Mouse (Mus musculus): Measurements from ENCODE around the gene Cct4. TPM values are rescaled to one million over a fixed set of nuclear protein-coding genes. Genes with fewer than 3 reads are reported as not detected.

The Cct4 gene
- polyA plus RNA-seq, 1 experiment from 2014 or later = 432 TPM

- Histone ChIP-seq H3K27me3 (ENCODE audit: control insufficient read depth, insufficient read depth, low read length) (no peaks in the 10 kb centered on the region), H3K4me2 (ENCODE audit: low read depth, low read length, severe bottlenecking) (no peak overlapping the region), H3K9ac (ENCODE audit: low read length) (no peak overlapping the region), H3K9me3 (ENCODE audit: control insufficient read depth, low read length) (no peaks in the 10 kb centered on the region), H3K4me1 (replicated peaks; ENCODE audit: control insufficient read depth, insufficient read depth, low read length) (0 out of 2 replicates have a peak, but pooled peaks cover 2% of the 10 kb centered on the region), H3K36me3 (ENCODE audit: control insufficient read depth, insufficient read depth, low read length) (no peaks in the 10 kb centered on the region), H3K4me3 (ENCODE audit: low read depth, low read length) (no peak overlapping the region), H3K27ac (ENCODE audit: low read depth, low read length) (no peak overlapping the region)
- 85% methylated on average over 1 of the region's 1 CpGs for WGBS
- no peak for DNase-seq (ENCODE audit: low spot score)
- no peak for ATAC-seq (replicated peaks; ENCODE audit: low FRiP score)
These were observed 11.1 kb upstream of the Cct4 start for GRCm38 (mm10) chr11:22979221-22979620.

- Histone ChIP-seq H3K4me1 (replicated peaks; ENCODE audit: control insufficient read depth, insufficient read depth, low read length) (0 out of 2 replicates have a peak, but pooled peaks cover 2% of the 10 kb centered on the region), H3K36me3 (ENCODE audit: control insufficient read depth, insufficient read depth, low read length) (no peaks in the 10 kb centered on the region), H3K4me3 (ENCODE audit: low read depth, low read length) (peak overlapping the region; percentile 67), H3K9me3 (ENCODE audit: control insufficient read depth, low read length) (no peaks in the 10 kb centered on the region), H3K27ac (ENCODE audit: low read depth, low read length) (no peak overlapping the region), H3K4me2 (ENCODE audit: low read depth, low read length, severe bottlenecking) (peak overlapping the region; percentile 58; the same call in 1 of the 2 replicates), H3K9ac (ENCODE audit: low read length) (peak overlapping the region; percentile 23), H3K27me3 (ENCODE audit: control insufficient read depth, insufficient read depth, low read length) (no peaks in the 10 kb centered on the region)
- 50% methylated on average over 4 of the region's 4 CpGs for WGBS
- no peak for ATAC-seq (replicated peaks; ENCODE audit: low FRiP score)
- DNase-seq (ENCODE audit: low spot score) = no peak
These were observed 9.3 kb upstream of the Cct4 start for GRCm38 (mm10) chr11:22981041-22981440.

- Histone ChIP-seq H3K9ac (ENCODE audit: low read length) (peak overlapping the region; percentile 74), H3K27me3 (ENCODE audit: control insufficient read depth, insufficient read depth, low read length) (no peaks in the 10 kb centered on the region), H3K9me3 (ENCODE audit: control insufficient read depth, low read length) (no peaks in the 10 kb centered on the region), H3K36me3 (ENCODE audit: control insufficient read depth, insufficient read depth, low read length) (no peaks in the 10 kb centered on the region), H3K4me1 (replicated peaks; ENCODE audit: control insufficient read depth, insufficient read depth, low read length) (0 out of 2 replicates have a peak, but pooled peaks cover 2% of the 10 kb centered on the region), H3K4me3 (ENCODE audit: low read depth, low read length) (peak overlapping the region; percentile 67), H3K4me2 (ENCODE audit: low read depth, low read length, severe bottlenecking) (peak overlapping the region; percentile 58), H3K27ac (ENCODE audit: low read depth, low read length) (peak overlapping the region; percentile 96)
- DNase-seq (ENCODE audit: low spot score) = peak; percentile 57
- 5% methylated on average over 12 of the region's 12 CpGs for WGBS
- peak; percentile 52 for ATAC-seq (replicated peaks; ENCODE audit: low FRiP score)
These were observed 8.8 kb upstream of the Cct4 start for GRCm38 (mm10) chr11:22981543-22981950.

DNA sequence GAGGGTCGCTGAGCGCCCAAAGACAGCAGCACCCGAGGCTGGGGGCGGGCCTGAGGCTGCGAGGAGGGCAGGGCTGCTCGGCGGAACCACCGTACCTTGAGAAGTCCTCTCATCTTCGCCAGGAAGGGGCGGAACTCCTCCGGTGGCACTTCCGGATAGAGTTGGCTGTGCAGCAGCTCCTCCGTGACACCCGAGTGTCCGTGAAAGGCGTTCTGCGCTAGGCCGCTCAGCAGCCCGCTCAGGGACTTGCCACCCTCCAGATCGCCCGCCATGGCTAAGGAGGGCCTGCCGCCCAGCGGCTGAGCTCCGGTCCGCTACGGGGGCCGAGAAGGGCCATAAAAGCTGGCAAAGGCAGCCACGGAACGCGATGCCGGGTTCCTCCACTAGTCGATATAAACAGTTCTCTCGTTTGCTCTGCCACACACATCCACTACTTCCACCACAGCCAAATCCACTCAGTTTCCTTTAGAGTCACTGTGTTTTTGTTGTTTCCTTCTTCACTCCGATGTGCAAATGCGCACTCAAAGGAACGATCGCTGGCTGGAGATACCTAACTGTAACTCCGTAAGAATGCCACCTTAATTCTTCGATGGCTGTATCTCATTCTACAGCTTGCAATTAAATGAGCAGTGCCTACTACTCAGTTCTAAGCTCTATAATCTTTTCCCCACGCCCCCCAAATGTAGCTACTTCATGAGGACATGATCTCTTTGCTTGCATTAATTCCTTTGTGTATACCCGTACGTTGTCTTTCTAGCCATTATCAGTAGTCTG is 8.1 kb upstream of the Cct4 start, which contains the start of the genes Gm28048 and Commd1:
Gene Gm28048 (minus strand): TSS at position 107 of the 774 bp plus-strand sequence.
Gene Commd1 (minus strand): TSS at position 399 of the 774 bp plus-strand sequence.
- Histone ChIP-seq H3K27ac (ENCODE audit: low read depth, low read length) (peak within 1 kb of the TSS; percentile 96), H3K4me3 (ENCODE audit: low read depth, low read length) (peak within 1 kb of the TSS; percentile 67), H3K4me1 (replicated peaks; ENCODE audit: control insufficient read depth, insufficient read depth, low read length) (0 out of 2 replicates have a peak, but pooled peaks cover 2% of the 10 kb centered on the region), H3K9me3 (ENCODE audit: control insufficient read depth, low read length) (no peaks in the 10 kb centered on the region), H3K27me3 (ENCODE audit: control insufficient read depth, insufficient read depth, low read length) (no peaks in the 10 kb centered on the region), H3K4me2 (ENCODE audit: low read depth, low read length, severe bottlenecking) (peak within 1 kb of the TSS; percentile 58), H3K36me3 (ENCODE audit: control insufficient read depth, insufficient read depth, low read length) (no peaks in the 10 kb centered on the region), H3K9ac (ENCODE audit: low read length) (peak within 1 kb of the TSS; percentile 74)
- peak; percentile 97 for DNase-seq (ENCODE audit: low spot score)
- peak; percentile 95 for ATAC-seq (replicated peaks; ENCODE audit: low FRiP score)
- WGBS = 3% methylated on average over 42 of the region's 42 CpGs

GRCm38 (mm10) chr11:22982846-22983245 is 7.5 kb upstream of the Cct4 start:
- ATAC-seq (replicated peaks; ENCODE audit: low FRiP score) (no peak), DNase-seq (ENCODE audit: low spot score) (no peak)
- Histone ChIP-seq H3K4me2 (ENCODE audit: low read depth, low read length, severe bottlenecking) (no peak overlapping the region), H3K4me3 (ENCODE audit: low read depth, low read length) (peak overlapping the region; percentile 67; the same call in 1 of the 2 replicates), H3K27ac (ENCODE audit: low read depth, low read length) (no peak overlapping the region), H3K9me3 (ENCODE audit: control insufficient read depth, low read length) (no peaks in the 10 kb centered on the region), H3K4me1 (replicated peaks; ENCODE audit: control insufficient read depth, insufficient read depth, low read length) (0 out of 2 replicates have a peak, but pooled peaks cover 2% of the 10 kb centered on the region), H3K27me3 (ENCODE audit: control insufficient read depth, insufficient read depth, low read length) (no peaks in the 10 kb centered on the region), H3K9ac (ENCODE audit: low read length) (no peak overlapping the region), H3K36me3 (ENCODE audit: control insufficient read depth, insufficient read depth, low read length) (no peaks in the 10 kb centered on the region)
- 68% methylated on average over 6 of the region's 6 CpGs for WGBS

DNA sequence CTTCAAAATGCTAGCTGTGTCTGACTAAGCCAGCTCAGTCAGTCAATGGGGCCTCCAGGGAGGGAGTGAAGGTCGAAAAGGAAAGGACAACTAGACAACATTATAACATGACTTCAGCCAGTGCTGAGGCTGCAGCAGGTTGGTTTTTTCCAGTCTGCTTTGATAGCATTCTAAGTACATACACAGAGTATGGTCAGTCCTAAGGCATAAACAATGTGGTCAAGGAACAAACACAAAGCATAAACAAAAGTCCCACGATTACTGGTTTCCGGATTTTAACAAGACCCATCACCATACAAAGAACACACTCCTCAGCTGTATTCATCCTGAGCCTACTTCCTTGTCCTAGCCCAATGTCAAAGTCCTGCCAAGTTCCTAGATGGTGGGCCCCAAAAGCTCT is 4.8 kb upstream of the Cct4 start:
- Histone ChIP-seq H3K9me3 (ENCODE audit: control insufficient read depth, low read length) (no peaks in the 10 kb centered on the region), H3K4me1 (replicated peaks; ENCODE audit: control insufficient read depth, insufficient read depth, low read length) (0 out of 2 replicates have a peak, but pooled peaks cover 4% of the 10 kb centered on the region), H3K27me3 (ENCODE audit: control insufficient read depth, insufficient read depth, low read length) (no peaks in the 10 kb centered on the region), H3K27ac (ENCODE audit: low read depth, low read length) (no peak overlapping the region), H3K4me2 (ENCODE audit: low read depth, low read length, severe bottlenecking) (no peak overlapping the region), H3K4me3 (ENCODE audit: low read depth, low read length) (no peak overlapping the region), H3K9ac (ENCODE audit: low read length) (no peak overlapping the region), H3K36me3 (ENCODE audit: control insufficient read depth, insufficient read depth, low read length) (no peaks in the 10 kb centered on the region)
- no peak for ATAC-seq (replicated peaks; ENCODE audit: low FRiP score)
- no peak for DNase-seq (ENCODE audit: low spot score)
- WGBS = 85% methylated on average over 3 of the region's 3 CpGs

GRCm38 (mm10) chr11:22987357-22987756 is 3.0 kb upstream of the Cct4 start:
- Histone ChIP-seq H3K9me3 (ENCODE audit: control insufficient read depth, low read length) (no peaks in the 10 kb centered on the region), H3K27me3 (ENCODE audit: control insufficient read depth, insufficient read depth, low read length) (no peaks in the 10 kb centered on the region), H3K4me3 (ENCODE audit: low read depth, low read length) (no peak overlapping the region), H3K36me3 (ENCODE audit: control insufficient read depth, insufficient read depth, low read length) (no peaks in the 10 kb centered on the region), H3K9ac (ENCODE audit: low read length) (no peak overlapping the region), H3K4me2 (ENCODE audit: low read depth, low read length, severe bottlenecking) (no peak overlapping the region), H3K27ac (ENCODE audit: low read depth, low read length) (no peak overlapping the region), H3K4me1 (replicated peaks; ENCODE audit: control insufficient read depth, insufficient read depth, low read length) (0 out of 2 replicates have a peak, but pooled peaks cover 5% of the 10 kb centered on the region)
- ATAC-seq (replicated peaks; ENCODE audit: low FRiP score) (no peak), DNase-seq (ENCODE audit: low spot score) (no peak)
- WGBS = 52% methylated on average over 2 of the region's 2 CpGs

GRCm38 (mm10) chr11:22989786-22990185 is 533 bp upstream of the Cct4 start:
- Histone ChIP-seq H3K9ac (ENCODE audit: low read length) (peak overlapping the region; percentile 89), H3K36me3 (ENCODE audit: control insufficient read depth, insufficient read depth, low read length) (no peaks in the 10 kb centered on the region; the same call in 1 of the 2 replicates), H3K4me2 (ENCODE audit: low read depth, low read length, severe bottlenecking) (peak overlapping the region; percentile 92), H3K27ac (ENCODE audit: low read depth, low read length) (peak overlapping the region; percentile 90), H3K4me1 (replicated peaks; ENCODE audit: control insufficient read depth, insufficient read depth, low read length) (0 out of 2 replicates have a peak, but pooled peaks cover 5% of the 10 kb centered on the region), H3K27me3 (ENCODE audit: control insufficient read depth, insufficient read depth, low read length) (no peaks in the 10 kb centered on the region), H3K9me3 (ENCODE audit: control insufficient read depth, low read length) (no peaks in the 10 kb centered on the region), H3K4me3 (ENCODE audit: low read depth, low read length) (peak overlapping the region; percentile 90)
- DNase-seq (ENCODE audit: low spot score) = no peak
- 48% methylated on average over 1 of the region's 1 CpGs for WGBS
- ATAC-seq (replicated peaks; ENCODE audit: low FRiP score) = no peak; the same call in 1 of the 2 replicates
